Mouse (Mus musculus) hindbrain, embryonic 16.5 days (tissue): ENCODE measurements around the gene Ubtf. TPM values are rescaled to one million over a fixed set of nuclear protein-coding genes. Genes with fewer than 3 reads are reported as not detected.

ENCODE experiments used
- ATAC-seq: fragments of 200-750 bp; cut with Nextera tagmentation; 2 replicates; pipeline ENCODE4 v1.8.0; 2017; ENCODE audit warnings: moderate TSS enrichment, moderate library complexity
- H3K27ac ChIP-seq: fragments of 300-500 bp; sonication (generic); 2 replicates; pipeline ENCODE4 v1.5.1; 2014; ENCODE audit warnings: low read depth, mild to moderate bottlenecking, control low read depth, low read length, moderate library complexity
- H3K27me3 ChIP-seq: fragments of 300-500 bp; sonication (generic); replicated peaks from 2 replicates; pipeline ENCODE4 v1.6.1; 2014; ENCODE audit warnings: low read length; ENCODE audit not compliant: control insufficient read depth, insufficient read depth
- H3K36me3 ChIP-seq: fragments of 300-500 bp; sonication (generic); 2 replicates; pipeline ENCODE4 v1.6.1; 2014; ENCODE audit warnings: mild to moderate bottlenecking, low read length, moderate library complexity, mixed read lengths; ENCODE audit not compliant: control insufficient read depth, insufficient read depth
- H3K4me1 ChIP-seq: fragments of 300-500 bp; sonication (generic); 2 replicates; pipeline ENCODE4 v1.6.1; 2014; ENCODE audit warnings: low read depth, low read length; ENCODE audit not compliant: control insufficient read depth, insufficient read depth
- H3K4me2 ChIP-seq: fragments of 300-500 bp; sonication (generic); 2 replicates; pipeline ENCODE4 v1.6.1; 2014; ENCODE audit warnings: mild to moderate bottlenecking, low read length, control low read depth, moderate library complexity
- H3K4me3 ChIP-seq: fragments of 300-500 bp; sonication (generic); 2 replicates; pipeline ENCODE4 v1.5.1; 2014; ENCODE audit warnings: mild to moderate bottlenecking, low read length, control low read depth, moderate library complexity
- H3K9ac ChIP-seq: fragments of 300-500 bp; sonication (generic); 2 replicates; pipeline ENCODE4 v1.6.1; 2014; ENCODE audit warnings: low read depth, mild to moderate bottlenecking, control low read depth, low read length, moderate library complexity
- H3K9me3 ChIP-seq: fragments of 300-500 bp; sonication (generic); 2 replicates; pipeline ENCODE4 v1.6.1; 2014; ENCODE audit warnings: mild to moderate bottlenecking, low read length, moderate library complexity; ENCODE audit not compliant: control insufficient read depth
- WGBS: fragments of 180-500 bp; shearing (Covaris S2); extraction: QIAGEN DNeasy Blood & Tissue Kit; methylation state at CpG from one replicate; pipeline ENCODE4 v1.1.7; 2014; 5-methylcytosine and 5-hydroxymethylcytosine counted together
- polyA plus RNA-seq: library from polyadenylated mRNA; unstranded; fragments of >200 nt; fragmentation: Nextera tagmentation; extraction: Ambion mirVana; gene quantifications from 2 replicates; pipeline ENCODE4 v1.2.1, GENCODE M21; 2015

The Ubtf gene
- polyA plus RNA-seq, 1 experiment from 2014 or later = 70.4 TPM

DNA sequence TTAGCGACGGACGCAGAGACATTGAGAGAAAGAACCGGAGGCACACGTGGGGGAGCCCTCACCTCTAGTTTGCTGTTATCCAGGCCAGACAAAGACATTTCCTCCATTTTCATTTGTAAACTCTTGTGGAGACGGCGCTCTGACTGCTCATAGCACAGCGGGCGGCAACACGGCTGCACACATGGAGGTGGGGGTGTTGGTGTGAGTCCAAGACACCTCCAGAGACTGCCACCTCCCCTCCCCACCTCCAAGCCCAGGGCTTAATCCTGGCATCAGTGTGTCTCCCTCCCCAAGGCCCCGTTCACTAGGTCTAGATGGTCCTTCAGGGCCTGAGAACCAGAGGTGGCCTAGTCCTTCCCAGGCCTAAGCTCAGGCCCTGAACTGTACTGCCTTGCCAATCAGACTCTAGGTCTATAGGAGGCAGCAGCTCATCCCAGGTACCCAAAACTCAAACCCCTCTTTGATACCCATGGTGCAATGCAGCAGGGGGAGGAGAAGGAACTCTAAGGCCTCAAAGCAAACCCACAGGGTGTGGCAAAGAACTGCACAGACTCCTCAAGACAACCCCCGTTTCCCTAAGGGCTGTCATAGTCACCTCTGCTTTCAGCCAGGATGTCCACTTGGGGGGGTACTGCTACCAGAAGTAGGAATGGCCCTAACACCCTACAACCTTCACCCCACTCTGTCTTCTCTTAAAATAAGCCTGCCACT is 24.5 kb downstream of the Ubtf start:
- 47% methylated on average over 12 of the region's 12 CpGs for WGBS
- ATAC-seq = 0 out of 2 replicates have a peak, but pooled peaks have one; percentile 5

DNA sequence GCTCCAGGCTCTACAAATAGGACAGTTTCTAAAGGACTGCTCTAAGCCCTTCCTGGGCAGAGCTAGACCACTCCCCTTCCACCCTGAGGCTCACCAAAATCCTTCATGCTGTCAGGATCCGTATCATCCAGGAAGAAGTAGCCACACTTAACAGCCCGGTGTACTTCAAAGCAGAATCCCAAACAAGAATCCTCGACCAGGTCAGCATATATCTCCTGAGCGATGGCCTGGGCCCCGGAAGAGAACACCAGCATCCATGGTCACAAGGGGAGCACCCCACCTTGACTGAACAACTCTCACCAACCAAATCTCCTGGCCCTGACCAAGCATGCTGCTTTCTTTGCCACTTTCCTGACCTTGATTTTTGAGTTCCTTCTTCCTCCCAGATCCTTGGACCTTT is 25.1 kb downstream of the Ubtf start:
- H3K36me3 ChIP-seq = peaks cover 24% of the 10 kb centered on the region
- WGBS = 84% methylated on average over 5 of the region's 5 CpGs
- peak overlapping the region; percentile 92 for H3K9ac ChIP-seq

More for the DNA sequence above, 24.5 kb downstream of the Ubtf start:
- H3K36me3 ChIP-seq = peaks cover 24% of the 10 kb centered on the region
- H3K4me1 ChIP-seq = peaks cover 21% of the 10 kb centered on the region
- H3K4me3 ChIP-seq = peak overlapping the region; percentile 88
- H3K27ac ChIP-seq = peak overlapping the region; percentile 98
- no peaks in the 10 kb centered on the region for H3K27me3 ChIP-seq
- H3K9ac ChIP-seq = peak overlapping the region; percentile 92
- no peaks in the 10 kb centered on the region for H3K9me3 ChIP-seq
- peak overlapping the region; percentile 97 for H3K4me2 ChIP-seq

DNA sequence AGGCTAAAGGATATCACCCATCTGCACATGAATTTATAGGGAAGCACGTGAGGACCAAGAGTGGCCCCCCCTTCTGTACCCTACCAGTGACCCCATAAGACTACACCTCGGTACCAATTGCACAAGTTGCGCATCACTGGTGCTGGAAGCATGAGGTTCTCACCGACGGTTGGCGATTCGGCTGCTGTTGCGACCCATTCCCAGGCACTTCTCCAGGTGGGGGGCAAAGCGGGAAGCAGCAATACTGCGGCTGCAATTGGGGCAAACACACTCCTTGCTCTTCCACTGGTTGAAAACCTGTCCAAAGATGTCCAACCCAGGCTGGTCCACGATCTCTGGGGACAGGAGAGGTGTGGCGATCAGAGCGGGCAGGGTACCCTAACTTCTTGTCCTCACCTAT is 25.6 kb downstream of the Ubtf start:
- no peak overlapping the region; the same call in 1 of the 2 replicates for H3K9ac ChIP-seq
- H3K36me3 ChIP-seq = peaks cover 24% of the 10 kb centered on the region
- 94% methylated on average over 13 of the region's 13 CpGs for WGBS

More for the DNA sequence above, 25.1 kb downstream of the Ubtf start:
- Histone ChIP-seq H3K27me3 (no peaks in the 10 kb centered on the region), H3K4me2 (peak overlapping the region; percentile 97), H3K4me1 (peaks cover 21% of the 10 kb centered on the region), H3K27ac (no peak overlapping the region; the same call in 1 of the 2 replicates), H3K4me3 (peak overlapping the region; percentile 88), H3K9me3 (no peaks in the 10 kb centered on the region)
- no peak for ATAC-seq

DNA sequence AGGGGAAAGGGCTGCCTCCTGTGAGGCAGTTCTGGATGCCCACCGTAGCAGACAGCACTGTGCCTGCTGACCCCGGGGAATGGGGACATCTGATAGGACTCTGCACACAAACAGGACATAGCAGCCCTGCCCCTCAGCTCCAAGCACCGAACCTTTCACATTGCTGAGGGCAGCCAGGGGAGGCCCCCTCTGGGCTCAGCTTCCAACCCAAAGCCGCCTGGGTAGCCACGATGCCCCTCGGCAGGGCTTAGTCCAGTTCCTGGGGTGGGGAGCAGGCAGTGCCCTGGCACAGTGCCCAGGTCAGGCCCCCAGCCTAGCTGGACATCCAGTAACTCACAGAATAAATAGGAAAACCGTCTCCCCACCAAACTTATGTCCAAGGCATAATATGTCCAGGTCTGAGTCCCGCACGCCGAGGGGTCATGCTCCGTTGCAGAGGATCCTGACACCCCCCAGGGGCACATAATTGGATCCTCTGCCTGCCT is 28.4 kb downstream of the Ubtf start:
- 79% methylated on average over 11 of the region's 11 CpGs for WGBS
- Histone ChIP-seq H3K4me3 (no peak overlapping the region), H3K4me2 (no peak overlapping the region), H3K27me3 (no peaks in the 10 kb centered on the region), H3K9me3 (no peaks in the 10 kb centered on the region), H3K36me3 (peaks cover 35% of the 10 kb centered on the region), H3K27ac (no peak overlapping the region), H3K9ac (no peak overlapping the region), H3K4me1 (peaks cover 22% of the 10 kb centered on the region)
- ATAC-seq = no peak

More for the DNA sequence above, 25.6 kb downstream of the Ubtf start:
- Histone ChIP-seq H3K9me3 (no peaks in the 10 kb centered on the region), H3K4me3 (no peak overlapping the region), H3K4me2 (no peak overlapping the region), H3K4me1 (peaks cover 21% of the 10 kb centered on the region), H3K27ac (no peak overlapping the region), H3K27me3 (no peaks in the 10 kb centered on the region)
- ATAC-seq = no peak

DNA sequence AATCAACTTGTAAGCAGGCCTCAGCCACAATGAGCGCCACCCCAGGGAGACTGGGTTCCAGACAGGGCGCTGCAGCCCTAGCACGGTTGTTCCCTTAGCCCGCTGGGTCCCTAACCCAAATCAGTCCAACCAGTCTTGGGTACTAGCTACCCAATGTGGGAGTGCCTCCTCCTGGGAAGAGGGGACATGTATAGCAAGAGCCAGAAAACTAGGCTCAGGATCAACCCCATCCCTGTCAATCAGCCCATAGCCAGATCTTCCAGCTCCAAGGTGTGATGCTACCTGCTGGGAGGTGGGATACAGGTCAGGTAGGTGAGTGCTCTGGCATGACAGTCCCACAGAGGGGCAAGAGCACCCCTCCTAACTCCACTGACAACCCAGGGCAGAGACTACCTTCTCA is 29.4 kb downstream of the Ubtf start:
- no peak for ATAC-seq
- peaks cover 35% of the 10 kb centered on the region for H3K36me3 ChIP-seq
- H3K27me3 ChIP-seq = no peaks in the 10 kb centered on the region
- H3K4me1 ChIP-seq = peaks cover 25% of the 10 kb centered on the region
- H3K27ac ChIP-seq = no peak overlapping the region
- H3K9ac ChIP-seq = no peak overlapping the region
- no peak overlapping the region for H3K4me3 ChIP-seq
- no peaks in the 10 kb centered on the region for H3K9me3 ChIP-seq
- 80% methylated on average over 4 of the region's 4 CpGs for WGBS
- H3K4me2 ChIP-seq = no peak overlapping the region

DNA sequence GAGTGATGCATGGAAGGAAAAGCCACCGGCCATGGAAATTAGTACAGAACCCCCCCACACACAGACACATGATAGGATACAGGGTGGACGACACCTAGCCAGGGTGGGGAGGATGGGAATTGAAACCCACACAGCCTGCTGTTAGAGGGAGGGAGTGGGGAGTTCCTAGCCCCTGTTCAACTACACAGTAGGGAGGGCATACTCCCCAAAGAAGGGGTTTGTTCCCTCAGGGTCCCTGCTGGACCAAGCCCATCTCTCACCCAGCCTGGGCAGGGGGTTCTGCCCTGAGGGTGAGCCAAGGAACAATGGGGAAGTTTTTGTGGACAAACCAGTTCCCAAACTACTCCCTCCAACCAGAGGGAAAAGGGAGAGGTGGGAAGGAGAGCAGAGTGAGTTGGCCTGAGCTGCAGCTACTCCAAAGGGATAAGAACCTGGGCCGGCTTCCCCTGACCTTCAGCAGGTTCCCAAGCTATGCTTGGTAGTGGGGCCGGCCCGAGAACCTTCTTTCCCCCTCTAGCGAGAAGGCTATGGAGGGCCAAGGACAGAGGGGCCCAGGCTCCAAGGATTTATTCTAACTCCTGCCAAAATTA is 29.9 kb downstream of the Ubtf start:
- H3K27ac ChIP-seq = no peak overlapping the region
- no peak overlapping the region for H3K9ac ChIP-seq
- WGBS = 58% methylated on average over 6 of the region's 6 CpGs
- no peaks in the 10 kb centered on the region for H3K27me3 ChIP-seq
- peaks cover 35% of the 10 kb centered on the region for H3K36me3 ChIP-seq
- H3K4me2 ChIP-seq = no peak overlapping the region
- no peaks in the 10 kb centered on the region for H3K9me3 ChIP-seq
- H3K4me1 ChIP-seq = peaks cover 19% of the 10 kb centered on the region
- no peak for ATAC-seq
- H3K4me3 ChIP-seq = no peak overlapping the region

DNA sequence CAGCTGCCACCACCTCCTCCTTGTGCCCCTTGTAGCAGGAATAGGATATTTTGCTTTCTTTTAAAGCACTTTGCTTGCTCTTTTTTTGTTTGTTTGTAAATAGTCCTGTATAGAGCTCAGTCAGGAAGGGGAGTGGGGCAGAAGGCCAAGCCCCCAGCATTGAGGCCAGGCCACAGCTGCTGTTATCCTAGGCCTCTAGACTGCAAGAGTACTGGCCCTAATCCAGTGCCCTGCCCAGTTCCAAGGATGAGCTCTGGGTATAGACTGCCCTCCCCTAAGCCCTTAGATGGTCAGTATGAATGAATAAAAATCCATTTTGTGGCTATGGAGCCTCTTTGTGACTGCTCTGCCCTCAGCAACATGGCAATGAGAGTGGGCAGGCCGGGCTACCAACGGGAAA is 30.6 kb downstream of the Ubtf start:
- 83% methylated on average over 2 of the region's 2 CpGs for WGBS
- no peak overlapping the region for H3K4me2 ChIP-seq
- H3K36me3 ChIP-seq = peaks cover 34% of the 10 kb centered on the region
- no peak overlapping the region for H3K27ac ChIP-seq
- peaks cover 14% of the 10 kb centered on the region for H3K4me1 ChIP-seq
- H3K9me3 ChIP-seq = no peaks in the 10 kb centered on the region
- no peak overlapping the region for H3K9ac ChIP-seq
- H3K27me3 ChIP-seq = no peaks in the 10 kb centered on the region
- no peak overlapping the region for H3K4me3 ChIP-seq
- ATAC-seq = no peak

DNA sequence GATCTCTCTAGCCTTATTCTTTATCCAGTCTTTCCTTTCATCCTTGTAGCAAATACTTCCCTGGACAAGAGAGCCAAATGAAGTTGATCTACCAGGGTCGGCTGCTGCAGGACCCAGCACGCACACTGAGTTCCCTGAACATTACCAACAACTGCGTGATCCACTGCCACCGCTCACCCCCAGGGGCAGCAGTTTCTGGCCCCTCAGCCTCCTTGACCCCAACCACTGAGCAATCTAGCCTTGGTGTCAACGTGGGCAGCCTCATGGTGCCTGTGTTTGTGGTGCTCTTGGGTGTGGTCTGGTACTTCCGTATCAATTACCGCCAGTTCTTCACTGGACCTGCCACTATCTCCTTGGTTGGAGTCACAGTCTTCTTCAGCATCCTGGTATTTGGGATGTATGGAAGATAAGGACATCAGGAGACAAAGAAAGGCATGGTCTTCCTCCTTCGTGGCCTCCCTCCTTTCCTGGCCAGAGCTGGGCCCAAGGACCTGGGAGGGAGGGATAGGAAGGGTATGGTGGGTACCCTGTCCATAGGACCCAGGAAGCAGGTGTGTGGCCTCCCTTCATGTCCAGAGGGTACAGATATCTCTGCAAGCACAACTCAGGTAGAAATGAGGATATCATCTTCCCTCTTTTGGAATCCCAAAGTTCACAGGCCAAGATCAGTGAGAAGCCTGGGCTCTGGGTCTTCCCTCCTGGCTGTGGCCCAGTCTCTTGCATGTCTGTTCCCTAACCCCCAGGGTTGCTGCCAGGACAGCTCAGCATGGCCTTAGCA is 31.3 kb downstream of the Ubtf start:
- WGBS = 95% methylated on average over 8 of the region's 8 CpGs

DNA sequence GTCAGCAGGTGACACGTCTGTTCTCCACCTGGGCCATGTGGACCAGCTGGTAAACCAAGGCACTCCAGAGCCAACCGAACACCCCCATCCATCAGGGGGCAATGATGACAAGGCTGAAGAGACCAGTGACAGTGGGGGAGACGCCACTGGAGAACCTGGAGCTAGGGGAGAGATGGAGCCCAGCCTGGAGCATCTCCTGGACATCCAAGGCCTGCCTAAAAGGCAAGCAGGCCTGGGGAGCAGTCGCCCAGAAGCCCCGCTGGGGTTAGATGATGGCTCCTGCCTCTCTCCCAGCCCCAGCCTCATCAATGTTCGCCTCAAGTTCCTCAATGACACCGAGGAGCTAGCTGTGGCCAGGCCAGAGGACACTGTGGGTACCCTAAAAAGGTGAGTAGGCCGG is 32.1 kb downstream of the Ubtf start:
- no peaks in the 10 kb centered on the region for H3K9me3 ChIP-seq
- no peak overlapping the region for H3K27ac ChIP-seq
- H3K4me3 ChIP-seq = no peak overlapping the region
- WGBS = 86% methylated on average over 8 of the region's 8 CpGs
- H3K4me1 ChIP-seq = peaks cover 14% of the 10 kb centered on the region
- no peak for ATAC-seq
- H3K4me2 ChIP-seq = no peak overlapping the region
- H3K9ac ChIP-seq = no peak overlapping the region
- H3K36me3 ChIP-seq = peaks cover 27% of the 10 kb centered on the region
- no peaks in the 10 kb centered on the region for H3K27me3 ChIP-seq

More for the DNA sequence above, 31.3 kb downstream of the Ubtf start:
- H3K27me3 ChIP-seq = no peaks in the 10 kb centered on the region
- peak overlapping the region; percentile 7; the same call in 1 of the 2 replicates for H3K27ac ChIP-seq
- H3K4me1 ChIP-seq = peaks cover 14% of the 10 kb centered on the region
- H3K4me2 ChIP-seq = no peak overlapping the region
- H3K4me3 ChIP-seq = no peak overlapping the region
- peaks cover 28% of the 10 kb centered on the region for H3K36me3 ChIP-seq
- no peak overlapping the region for H3K9ac ChIP-seq
- H3K9me3 ChIP-seq = no peaks in the 10 kb centered on the region
- no peak for ATAC-seq
